Mouse (Mus musculus) lung, embryonic 14.5 days (tissue): ENCODE measurements at regions not wholly inside any gene's neighbourhood (a gene's known extent, or its start where the extent isn't known, plus 50 kb on each side); places are given as distances from the start of the nearest gene placed in this dataset.
A peak's percentile ranks its signal among the peaks of the same experiment; 100 is the strongest.

Source experiments
- ATAC-seq: fragments of 200-750 bp; cut with Nextera tagmentation; 2 replicates; pipeline ENCODE4 v1.8.0; 2017; ENCODE audit warnings: mild to moderate bottlenecking, moderate TSS enrichment, moderate library complexity; ENCODE audit not compliant: insufficient read depth
- DNase-seq: peaks from one replicate; pipeline ENCODE4 v3.0.0-alpha.2; 2015
- H3K27ac ChIP-seq: fragments of 300-500 bp; sonication (generic); 2 replicates; pipeline ENCODE4 v1.5.1; 2014; ENCODE audit warnings: low read depth, mild to moderate bottlenecking, moderate library complexity
- H3K27me3 ChIP-seq: fragments of 300-500 bp; sonication (generic); 2 replicates; pipeline ENCODE4 v1.6.1; 2014; ENCODE audit warnings: low read length, control low read depth; ENCODE audit not compliant: insufficient read depth
- H3K36me3 ChIP-seq: fragments of 300-500 bp; sonication (generic); 2 replicates; pipeline ENCODE4 v1.6.1; 2014; ENCODE audit warnings: control low read depth; ENCODE audit not compliant: insufficient read depth
- H3K4me1 ChIP-seq: fragments of 300-500 bp; sonication (generic); 2 replicates; pipeline ENCODE4 v1.6.1; 2014; ENCODE audit warnings: antibody characterized with exemption, control low read depth; ENCODE audit not compliant: insufficient read depth
- H3K4me2 ChIP-seq: fragments of 300-500 bp; sonication (generic); 2 replicates; pipeline ENCODE4 v1.6.1; 2014; ENCODE audit warnings: mild to moderate bottlenecking
- H3K4me3 ChIP-seq: fragments of 300-500 bp; sonication (generic); 2 replicates; pipeline ENCODE4 v1.5.1; 2014; ENCODE audit warnings: low read depth, low read length
- H3K9ac ChIP-seq: fragments of 300-500 bp; sonication (generic); 2 replicates; pipeline ENCODE4 v1.6.1; 2014
- H3K9me3 ChIP-seq: fragments of 300-500 bp; sonication (generic); 2 replicates; pipeline ENCODE4 v1.6.1; 2016; ENCODE audit warnings: low read depth, low read length, control low read depth
- CTCF ChIP-seq: IDR thresholded peaks from 2 replicates; pipeline ENCODE4 v1.5.1; 2016; ENCODE audit warnings: antibody characterized with exemption, low read depth
- WGBS: fragments of 180-500 bp; shearing (Covaris S2); extraction: QIAGEN DNeasy Blood & Tissue Kit; methylation state at CpG from one replicate; pipeline ENCODE4 v1.1.7; 2014; 5-methylcytosine and 5-hydroxymethylcytosine counted together

DNA sequence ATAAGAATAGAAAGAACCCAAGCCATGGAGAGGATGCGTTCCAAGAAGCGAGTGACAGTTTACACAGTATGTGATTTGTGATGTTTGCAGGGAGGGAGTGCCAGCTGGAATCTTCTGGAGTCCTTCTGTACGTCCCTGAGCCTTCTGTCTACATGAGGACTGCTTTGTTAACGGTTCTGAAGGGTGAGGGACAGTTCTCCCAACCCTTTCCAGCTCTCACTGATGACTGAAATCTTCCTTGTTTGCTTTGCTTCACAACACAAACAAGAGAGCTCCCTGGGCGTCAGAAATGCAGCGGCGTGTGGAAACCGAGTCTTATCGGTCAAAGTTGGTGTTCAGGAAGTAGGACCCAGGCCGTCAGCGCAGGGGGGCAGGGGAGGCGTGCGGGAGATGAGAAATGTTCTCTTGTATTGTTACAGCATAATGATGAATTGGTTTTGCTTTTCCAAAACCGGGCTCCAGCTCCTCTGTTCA is 112.2 kb upstream of the Npvf start:
- ATAC-seq = no peak
- no peak overlapping the region for H3K9ac ChIP-seq
- H3K27ac ChIP-seq = no peak overlapping the region
- no peak for TF ChIP-seq CTCF
- H3K9me3 ChIP-seq = no peaks in the 10 kb centered on the region
- H3K4me3 ChIP-seq = no peak overlapping the region
- DNase-seq = peak; percentile 72
- WGBS = 28% methylated on average over 14 of the region's 14 CpGs
- no peaks in the 10 kb centered on the region for H3K27me3 ChIP-seq
- no peaks in the 10 kb centered on the region for H3K4me1 ChIP-seq
- H3K4me2 ChIP-seq = peak overlapping the region; percentile 34; the same call in 1 of the 2 replicates
- H3K36me3 ChIP-seq = no peaks in the 10 kb centered on the region

DNA sequence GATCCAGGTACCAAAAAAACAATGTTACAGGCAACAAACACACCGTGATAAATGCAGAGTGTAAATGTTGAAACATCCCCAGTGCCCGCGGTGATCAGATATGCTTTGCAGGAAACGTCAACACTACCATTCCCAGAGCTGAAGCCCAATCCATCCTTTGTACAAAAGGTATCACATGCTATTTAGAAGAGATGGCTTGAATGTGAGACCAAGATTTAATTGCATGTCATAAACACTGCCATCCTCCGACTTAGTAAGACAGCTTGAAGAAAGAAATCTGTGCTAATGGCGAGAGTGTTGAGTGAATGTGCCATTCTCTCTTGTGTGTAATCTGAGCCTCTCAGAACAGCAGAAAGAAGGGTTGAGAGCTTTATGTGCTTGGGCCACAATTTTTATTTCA is 112.9 kb upstream of the Npvf start:
- no peak for TF ChIP-seq CTCF
- H3K9me3 ChIP-seq = no peaks in the 10 kb centered on the region
- WGBS = 40% methylated on average over 6 of the region's 6 CpGs
- DNase-seq (no peak), ATAC-seq (no peak)
- no peak overlapping the region for H3K9ac ChIP-seq
- no peak overlapping the region for H3K4me2 ChIP-seq
- no peak overlapping the region for H3K4me3 ChIP-seq
- H3K36me3 ChIP-seq = no peaks in the 10 kb centered on the region
- H3K4me1 ChIP-seq = no peaks in the 10 kb centered on the region
- no peak overlapping the region for H3K27ac ChIP-seq
- no peaks in the 10 kb centered on the region for H3K27me3 ChIP-seq

DNA sequence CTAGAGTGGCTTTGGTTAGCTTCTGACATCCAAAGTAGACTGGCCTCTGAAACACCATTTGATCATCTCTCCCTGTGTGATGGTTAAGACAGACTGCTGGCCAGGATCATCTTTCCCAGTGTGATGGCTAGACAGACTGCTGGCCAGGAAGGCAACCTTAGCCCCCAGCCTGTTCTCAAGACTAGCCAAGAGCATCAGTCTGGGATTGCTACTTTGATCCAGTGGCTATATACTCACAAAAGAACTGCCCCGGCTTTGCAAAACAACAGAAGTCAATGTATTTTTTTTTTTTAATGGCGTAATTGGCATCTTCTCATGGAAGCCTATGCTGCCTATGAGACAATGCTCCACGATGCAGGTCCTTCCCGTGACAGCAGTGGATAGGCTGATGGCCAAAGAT is 113.6 kb upstream of the Npvf start:
- no peak for DNase-seq
- no peak overlapping the region for H3K9ac ChIP-seq
- 87% methylated on average over 4 of the region's 4 CpGs for WGBS
- TF ChIP-seq CTCF = no peak
- ATAC-seq = no peak
- no peaks in the 10 kb centered on the region for H3K9me3 ChIP-seq
- H3K27ac ChIP-seq = no peak overlapping the region
- H3K36me3 ChIP-seq = no peaks in the 10 kb centered on the region
- H3K4me1 ChIP-seq = no peaks in the 10 kb centered on the region
- H3K4me3 ChIP-seq = no peak overlapping the region
- H3K27me3 ChIP-seq = no peaks in the 10 kb centered on the region
- no peak overlapping the region for H3K4me2 ChIP-seq

DNA sequence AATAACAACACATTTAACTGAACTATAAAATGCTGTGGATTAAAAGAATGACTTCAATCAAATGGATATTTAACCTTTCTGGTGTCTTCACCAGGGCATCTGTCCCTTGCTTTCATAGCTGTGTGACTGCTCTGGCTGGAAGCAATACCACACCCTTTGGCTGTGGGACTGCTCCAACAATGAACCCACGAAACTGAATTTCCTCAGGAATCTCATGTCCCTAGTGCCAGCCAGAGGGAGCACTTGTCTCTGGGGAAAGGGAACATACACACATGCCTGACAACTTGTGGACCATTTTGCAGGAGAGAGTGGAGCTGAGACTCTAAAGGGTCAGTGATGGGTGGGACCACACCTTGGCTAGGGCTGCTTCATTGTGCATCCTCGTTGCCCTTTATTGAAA is 114.9 kb upstream of the Npvf start:
- no peaks in the 10 kb centered on the region for H3K27me3 ChIP-seq
- no peaks in the 10 kb centered on the region for H3K36me3 ChIP-seq
- no peak overlapping the region for H3K27ac ChIP-seq
- no peak overlapping the region for H3K4me2 ChIP-seq
- H3K4me1 ChIP-seq = no peaks in the 10 kb centered on the region
- no peak; the same call in 1 of the 2 replicates for TF ChIP-seq CTCF
- H3K9ac ChIP-seq = no peak overlapping the region
- ATAC-seq (no peak), DNase-seq (no peak)
- H3K4me3 ChIP-seq = no peak overlapping the region
- H3K9me3 ChIP-seq = no peaks in the 10 kb centered on the region
- WGBS = 69% methylated on average over 2 of the region's 2 CpGs

DNA sequence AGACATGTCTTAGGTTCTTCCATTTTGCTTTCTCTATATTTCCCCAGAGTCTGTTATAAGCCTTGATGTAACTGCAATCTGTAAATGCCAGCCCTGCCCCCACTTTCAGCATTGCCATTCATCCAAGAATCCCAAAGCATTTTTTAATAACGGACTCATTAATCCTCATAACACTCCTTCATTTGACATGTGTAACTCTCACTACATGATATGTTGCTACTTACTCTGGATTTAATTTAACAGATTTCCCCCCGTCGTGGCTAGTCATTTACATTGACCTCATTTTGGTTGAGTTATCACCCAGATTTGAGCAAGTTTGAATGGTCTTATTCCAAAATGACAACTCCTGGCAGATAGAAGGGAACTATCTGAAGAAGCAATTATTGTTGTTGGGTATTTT is 116.2 kb upstream of the Npvf start:
- Histone ChIP-seq H3K4me3 (no peak overlapping the region), H3K4me2 (no peak overlapping the region), H3K27ac (no peak overlapping the region), H3K9me3 (no peaks in the 10 kb centered on the region), H3K36me3 (no peaks in the 10 kb centered on the region), H3K27me3 (no peaks in the 10 kb centered on the region), H3K4me1 (no peaks in the 10 kb centered on the region), H3K9ac (no peak overlapping the region)
- ATAC-seq = no peak
- 70% methylated on average over 3 of the region's 3 CpGs for WGBS
- TF ChIP-seq CTCF = no peak
- DNase-seq = no peak

DNA sequence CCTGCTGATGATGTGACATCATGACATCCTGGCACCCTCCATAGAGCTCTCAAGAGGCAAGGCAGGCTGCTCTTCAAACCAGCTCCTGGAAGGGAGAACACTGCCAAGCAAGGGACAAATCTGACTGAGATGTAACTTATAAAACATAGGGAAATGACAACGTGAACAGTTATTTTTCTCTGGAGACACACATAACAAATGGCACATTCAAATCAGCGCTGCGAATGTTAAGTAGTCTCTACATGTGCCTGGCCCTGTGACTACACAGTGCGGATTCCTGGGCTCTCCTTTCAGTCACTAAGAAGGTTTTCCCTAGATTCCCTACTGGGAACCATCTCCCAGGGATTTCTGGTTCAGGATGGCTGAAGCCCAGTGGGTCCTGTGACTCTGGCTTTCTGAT is 121.4 kb upstream of the Npvf start:
- Histone ChIP-seq H3K9ac (no peak overlapping the region), H3K4me2 (no peak overlapping the region), H3K9me3 (no peaks in the 10 kb centered on the region), H3K4me3 (no peak overlapping the region), H3K36me3 (no peaks in the 10 kb centered on the region), H3K27me3 (no peaks in the 10 kb centered on the region), H3K4me1 (peaks cover 5% of the 10 kb centered on the region; the same call in 1 of the 2 replicates), H3K27ac (no peak overlapping the region)
- 90% methylated on average over 4 of the region's 4 CpGs for WGBS
- TF ChIP-seq CTCF = no peak
- ATAC-seq (no peak), DNase-seq (no peak)

GRCm38 (mm10) chr6:50776236-50776832 is 122.1 kb upstream of the Npvf start:
- no peak overlapping the region for H3K9ac ChIP-seq
- no peak overlapping the region for H3K27ac ChIP-seq
- no peak for DNase-seq
- TF ChIP-seq CTCF = no peak
- H3K4me2 ChIP-seq = peak overlapping the region; percentile 40
- H3K4me3 ChIP-seq = no peak overlapping the region
- H3K9me3 ChIP-seq = no peaks in the 10 kb centered on the region
- 56% methylated on average over 11 of the region's 11 CpGs for WGBS
- no peaks in the 10 kb centered on the region for H3K36me3 ChIP-seq
- H3K27me3 ChIP-seq = no peaks in the 10 kb centered on the region
- no peak for ATAC-seq
- H3K4me1 ChIP-seq = peaks cover 5% of the 10 kb centered on the region; the same call in 1 of the 2 replicates
